ENCODE assay signal across 8 mouse cellular contexts in the genomic region with DNA sequence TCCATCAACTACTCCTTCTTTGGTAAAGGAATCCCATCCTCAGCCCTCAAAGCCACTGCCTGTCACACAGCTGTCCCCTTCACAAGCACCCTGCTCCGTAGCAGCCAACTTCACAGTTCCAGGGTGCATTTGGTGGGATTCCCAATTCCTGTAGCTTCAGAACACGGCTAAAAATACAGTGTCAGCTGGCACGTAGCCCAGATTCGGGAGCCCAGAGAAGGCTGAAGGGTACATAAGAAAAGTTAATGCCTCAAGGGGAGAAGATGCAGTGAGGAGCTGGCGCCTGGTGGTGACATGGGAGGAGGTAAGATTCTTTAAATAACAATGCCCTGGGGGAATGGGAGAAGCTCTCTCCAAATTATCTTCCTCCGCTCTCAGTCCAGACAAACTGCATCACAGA. TPM values are rescaled to one million over a fixed set of nuclear protein-coding genes. Genes with fewer than 3 reads are reported as not detected.
A peak's percentile ranks its signal among the peaks of the same experiment; 100 is the strongest.
DNase-seq lines count a peak whose midpoint lies in the region; ATAC-seq and TF ChIP-seq lines count a peak whose summit lies in the region.
"Had no signal": no experiment of that assay in that cellular context is flagged by ENCODE, and none has a peak within 500 bp of the region (broad histone marks: within the 10 kb centered on the region; RNA-seq: fewer than 3 reads in every experiment).

No protein-coding gene starts in this region.

- peak overlapping the region; percentile 53 for H3K4me2 ChIP-seq in heart, embryonic 13.5 days
- peak overlapping the region; percentile 34 for H3K4me2 ChIP-seq in myocyte (ENCODE audit: low read depth)
- H3K4me2 ChIP-seq: liver, embryonic 13.5 days had no signal

- 49% methylated on average over 6 of the region's 6 CpGs for WGBS in kidney, adult 2 months
- 21% methylated on average over 6 of the region's 6 CpGs for WGBS in heart, embryonic 13.5 days

- TF ChIP-seq CTCF in kidney, adult 2 months (conservative IDR thresholded peaks at IDR 0.05; ENCODE audit: insufficient read depth, insufficient read length, low read depth, low read length) = no peak

- H3K9me3 ChIP-seq in heart, embryonic 13.5 days = no peaks in the 10 kb centered on the region
- H3K9me3 ChIP-seq: liver, embryonic 13.5 days had no signal

- no peak overlapping the region for H3K27ac ChIP-seq in kidney, adult 2 months (ENCODE audit: insufficient read depth, low read depth, low read length)
- peak overlapping the region; percentile 80 for H3K27ac ChIP-seq in heart, embryonic 13.5 days (replicated peaks)
- H3K27ac ChIP-seq: liver, embryonic 13.5 days had no signal

- H3K27me3 ChIP-seq in kidney, adult 2 months (replicated peaks; ENCODE audit: control insufficient read depth, insufficient read depth, low read length) = no peaks in the 10 kb centered on the region
- no peaks in the 10 kb centered on the region for H3K27me3 ChIP-seq in heart, embryonic 13.5 days (replicated peaks)
- H3K27me3 ChIP-seq in myocyte (ENCODE audit: control insufficient read depth, insufficient read depth, insufficient read length) = no peaks in the 10 kb centered on the region
- H3K27me3 ChIP-seq: liver, embryonic 13.5 days had no signal

- no peak for TF ChIP-seq POLR2A in kidney, adult 2 months (IDR thresholded peaks at IDR 0.05; ENCODE audit: low read depth, low read length)
- no peak for TF ChIP-seq POLR2A in myocyte (IDR thresholded peaks at IDR 0.05; ENCODE audit: insufficient read length, low read depth)

- no peaks in the 10 kb centered on the region for H3K36me3 ChIP-seq in kidney, adult 2 months (ENCODE audit: control insufficient read depth, insufficient read depth, low read length)
- H3K36me3 ChIP-seq in heart, embryonic 13.5 days = peaks cover 22% of the 10 kb centered on the region
- H3K36me3 ChIP-seq in myocyte (ENCODE audit: control insufficient read depth, insufficient read depth) = no peaks in the 10 kb centered on the region

- no peaks in the 10 kb centered on the region for H3K79me2 ChIP-seq in myocyte (ENCODE audit: control insufficient read depth, insufficient read depth)

- no peak; the same call in 1 of the 2 replicates for ATAC-seq in heart, embryonic 13.5 days (ENCODE audit: extremely low read depth, insufficient number of reproducible peaks, low FRiP score, low TSS enrichment)

- H3K9ac ChIP-seq in heart, embryonic 13.5 days = peak overlapping the region; percentile 37; the same call in 1 of the 2 replicates
- H3K9ac ChIP-seq: liver, embryonic 13.5 days had no signal

- H3K4me1 ChIP-seq in kidney, adult 2 months (ENCODE audit: control insufficient read depth, insufficient read depth, low read length) = no peaks in the 10 kb centered on the region
- peaks cover 17% of the 10 kb centered on the region for H3K4me1 ChIP-seq in heart, embryonic 13.5 days
- H3K4me1 ChIP-seq: liver, embryonic 13.5 days had no signal

- DNase-seq in kidney, postnatal 4 days = peak; percentile 61 to 64
- no peak for DNase-seq in kidney, adult 2 months
- DNase-seq in frontal cortex, adult 2 months (ENCODE audit: extremely low spot score in 1 of 2, low spot score in 1 of 2) = peak; percentile 55 to 76
- DNase-seq in urinary bladder, postnatal 25 days (ENCODE audit: low spot score) = no peak
- no peak for DNase-seq in MN1 (ENCODE audit: low spot score)
- DNase-seq: liver, embryonic 13.5 days had no signal

- H3K4me3 ChIP-seq in kidney, adult 2 months (ENCODE audit: insufficient read depth, low read depth, low read length) = no peak overlapping the region
- peak overlapping the region; percentile 18 for H3K4me3 ChIP-seq in heart, embryonic 13.5 days
- no peak overlapping the region for H3K4me3 ChIP-seq in myocyte
- H3K4me3 ChIP-seq: liver, embryonic 13.5 days had no signal

- no peak overlapping the region for H3ac ChIP-seq in myocyte (ENCODE audit: control insufficient read depth, insufficient read length)

TF ChIP-seq in myocyte, 11 proteins besides CTCF, POLR2A, EP300 and RAD21:
- no peak for TF ChIP-seq SRF (IDR thresholded peaks at IDR 0.05; ENCODE audit: control insufficient read depth, insufficient read length, low read depth)
- peak in 1 of 3 experiments; percentile 23 for TF ChIP-seq MYOG (IDR thresholded peaks at IDR 0.05; ENCODE audit: control insufficient read depth in 1 of 3, insufficient read depth in 1 of 3, insufficient read length in 2 of 3, low read depth in 2 of 3)
- TF ChIP-seq MYOD1 (IDR thresholded peaks at IDR 0.05; ENCODE audit: control insufficient read depth in 1 of 3, insufficient read length in 2 of 3, low read depth in 2 of 3) = peak in 1 of 3 experiments; percentile 27
- no peak for TF ChIP-seq TCF12 (IDR thresholded peaks at IDR 0.05; ENCODE audit: insufficient read depth, poor library complexity, severe bottlenecking)
- TF ChIP-seq REST (IDR thresholded peaks at IDR 0.05; ENCODE audit: insufficient read depth, insufficient read length) = no peak
TF ChIP-seq in myocyte: peak in this region for 2.

RNA-seq across cellular contexts. Expression of gene Susd1, which starts 34.1 kb away (rescaled TPM):
- polyA plus RNA-seq in kidney, adult 2 months (2012; rRNA removed) = 7.3 and 8.8 TPM in 2 replicates
- polyA plus RNA-seq in frontal cortex, adult 2 months (2012; rRNA removed) = 13.9 and 14.4 TPM in 2 replicates
- 7.1 and 7.4 TPM in 2 replicates for polyA plus RNA-seq in heart, embryonic 13.5 days (2015; fragmentation: Nextera tagmentation; extraction: Ambion mirVana)
- 0.55 TPM for polyA plus RNA-seq in myocyte (2012; fragmentation: generic; extraction: Trizol)

Comparison
In these comparisons a context has a peak if more than half of its experiments do, and no peak if none do; other contexts are left out.
1. DNase-seq: peak in kidney, postnatal 4 days (2 of 2) and frontal cortex, adult 2 months (2 of 2); none in kidney, adult 2 months (single experiment), urinary bladder, postnatal 25 days (single experiment) and MN1 (single experiment).